Mouse (Mus musculus): ENCODE measurements around the gene Pcna.

DNA sequence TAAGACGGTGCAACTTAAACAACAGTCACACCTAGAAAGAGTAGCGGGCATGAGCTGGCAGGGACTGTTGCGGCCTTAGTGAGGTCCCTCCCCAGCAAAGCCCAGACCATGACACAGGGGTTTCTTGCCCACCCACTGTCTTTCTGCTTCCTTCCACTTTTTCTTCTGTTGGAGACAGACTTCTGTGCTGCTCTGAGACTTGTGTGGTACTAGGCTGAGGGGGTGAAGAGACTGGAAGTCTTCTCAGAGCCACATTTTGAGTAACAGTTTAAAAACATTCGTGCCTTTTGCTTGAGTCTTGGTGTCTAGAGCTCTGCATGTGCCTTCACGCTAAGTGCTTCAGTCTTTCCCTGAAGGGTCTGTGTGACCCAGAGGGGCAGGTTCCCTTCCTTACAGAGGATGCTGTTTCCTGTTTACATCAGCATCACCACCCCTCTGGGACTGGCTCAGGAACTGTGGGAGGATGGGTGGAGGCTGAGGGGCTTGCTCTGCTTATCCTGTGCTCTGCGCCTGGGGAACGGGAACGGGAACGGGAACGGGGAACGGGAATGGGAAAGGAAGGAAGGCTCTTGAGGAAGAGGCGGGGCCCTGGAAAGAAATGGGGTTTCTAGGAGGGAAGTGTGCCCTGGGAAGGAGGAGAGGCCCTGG is 31.5 kb upstream of the Pcna start:
- TF ChIP-seq POLR2A (IDR thresholded peaks at IDR 0.05; ENCODE audit: low read depth, low read length) (no peak), CTCF (IDR thresholded peaks at IDR 0.05; ENCODE audit: borderline replicate concordance, insufficient read depth, low read length) (no peak)

Measured in embryonic fibroblast, embryonic 13.5 days (primary cell).